Mouse (Mus musculus) liver, adult 2 months (tissue): ENCODE results near the gene Klf7.

Experiments
- CTCF ChIP-seq: fragments of 200-500 bp; IDR thresholded peaks from 2 replicates; pipeline ENCODE4 v1.5.1; 2011; ENCODE audit warnings: low read depth, low read length, control low read depth
- POLR2A ChIP-seq: fragments of 200-500 bp; IDR thresholded peaks from 2 replicates; pipeline ENCODE4 v1.6.1; 2011; ENCODE audit warnings: low read length, control low read depth; ENCODE audit not compliant: insufficient read depth; ENCODE audit errors: extremely low read depth

- TF ChIP-seq POLR2A (no peak), CTCF (no peak)
Observed at GRCm38 (mm10) chr1:64066320-64067254, 55.5 kb downstream of the Klf7 start.
